Mouse (Mus musculus) E14TG2a.4 (cell line): ENCODE data around the gene Rims1.

ENCODE experiments used
- H3K27me3 ChIP-seq: 2 replicates; pipeline ENCODE4 v1.6.1; 2014; ENCODE audit warnings: low read length, control low read depth; ENCODE audit not compliant: insufficient read depth
- H3K36me3 ChIP-seq: 2 replicates; pipeline ENCODE4 v1.6.1; 2014; ENCODE audit warnings: low read length, control low read depth; ENCODE audit not compliant: insufficient read depth
- H3K4me1 ChIP-seq: replicated peaks from 2 replicates; pipeline ENCODE4 v1.6.1; 2014; ENCODE audit warnings: low read depth, low read length, control low read depth
- H3K4me3 ChIP-seq: replicated peaks from 2 replicates; pipeline ENCODE4 v1.5.1; 2014; ENCODE audit warnings: mild to moderate bottlenecking, low read length
- H3K9me3 ChIP-seq: 2 replicates; pipeline ENCODE4 v1.6.1; 2014; ENCODE audit warnings: low read length, control low read depth
- CTCF ChIP-seq: conservative IDR thresholded peaks from 2 replicates; pipeline ENCODE4 v1.5.1; 2014; ENCODE audit warnings: low read length
- NANOG ChIP-seq: IDR thresholded peaks from 2 replicates; pipeline ENCODE4 v1.6.1; 2014; ENCODE audit warnings: borderline replicate concordance, low read length, mixed read lengths
- POU5F1 ChIP-seq: IDR thresholded peaks from 2 replicates; pipeline ENCODE4 v1.6.1; 2014; ENCODE audit warnings: low read length, borderline replicate concordance

The Rims1 gene

GRCm38 (mm10) chr1:22629011-22629410, 176.8 kb downstream of the Rims1 start:
- no peaks in the 10 kb centered on the region for H3K27me3 ChIP-seq
- TF ChIP-seq POU5F1 (no peak), NANOG (no peak), CTCF (no peak)
- H3K36me3 ChIP-seq, result no peaks in the 10 kb centered on the region
- no peaks in the 10 kb centered on the region for H3K9me3 ChIP-seq
- no peaks in the 10 kb centered on the region for H3K4me1 ChIP-seq
- H3K4me3 ChIP-seq, result no peak overlapping the region

GRCm38 (mm10) chr1:22627013-22627412, 178.8 kb downstream of the Rims1 start:
- no peak overlapping the region for H3K4me3 ChIP-seq
- no peak for TF ChIP-seq CTCF
- no peak for TF ChIP-seq POU5F1
- no peak for TF ChIP-seq NANOG
- no peaks in the 10 kb centered on the region for H3K36me3 ChIP-seq
- H3K9me3 ChIP-seq, result no peaks in the 10 kb centered on the region
- no peaks in the 10 kb centered on the region for H3K27me3 ChIP-seq
- H3K4me1 ChIP-seq, result no peaks in the 10 kb centered on the region

GRCm38 (mm10) chr1:22626295-22626694, 179.5 kb downstream of the Rims1 start:
- Histone ChIP-seq H3K9me3 (no peaks in the 10 kb centered on the region), H3K4me1 (no peaks in the 10 kb centered on the region), H3K4me3 (no peak overlapping the region), H3K36me3 (no peaks in the 10 kb centered on the region), H3K27me3 (no peaks in the 10 kb centered on the region)
- no peak for TF ChIP-seq CTCF
- no peak for TF ChIP-seq POU5F1
- no peak for TF ChIP-seq NANOG

GRCm38 (mm10) chr1:22620827-22621226, 185.0 kb downstream of the Rims1 start:
- no peaks in the 10 kb centered on the region for H3K27me3 ChIP-seq
- TF ChIP-seq CTCF, result no peak
- no peak for TF ChIP-seq NANOG
- no peak for TF ChIP-seq POU5F1
- no peaks in the 10 kb centered on the region for H3K4me1 ChIP-seq
- H3K9me3 ChIP-seq, result no peaks in the 10 kb centered on the region
- no peaks in the 10 kb centered on the region for H3K36me3 ChIP-seq
- no peak overlapping the region for H3K4me3 ChIP-seq

DNA sequence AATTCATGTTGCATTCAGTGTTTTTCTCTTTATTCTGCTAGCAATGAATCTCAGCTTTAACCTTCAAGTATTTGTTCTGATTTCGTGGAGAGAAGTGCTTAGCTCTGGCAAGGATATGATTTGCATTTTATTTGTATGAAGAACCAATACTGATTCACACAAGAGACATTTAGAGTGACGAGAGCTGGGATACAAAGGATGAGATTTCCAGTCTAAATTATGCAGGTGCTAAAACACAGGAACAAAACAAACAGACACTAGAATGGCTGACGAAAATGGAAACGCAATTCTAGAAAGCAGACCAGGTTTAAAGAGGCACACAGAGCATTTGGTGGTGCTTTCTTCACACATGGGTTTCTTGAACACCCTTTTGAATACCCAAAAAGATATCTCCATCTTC, 190.2 kb downstream of the Rims1 start:
- no peaks in the 10 kb centered on the region for H3K9me3 ChIP-seq
- no peaks in the 10 kb centered on the region for H3K36me3 ChIP-seq
- H3K27me3 ChIP-seq, result no peaks in the 10 kb centered on the region
- no peak overlapping the region for H3K4me3 ChIP-seq
- no peaks in the 10 kb centered on the region for H3K4me1 ChIP-seq
- TF ChIP-seq NANOG (no peak), CTCF (no peak), POU5F1 (no peak)

DNA sequence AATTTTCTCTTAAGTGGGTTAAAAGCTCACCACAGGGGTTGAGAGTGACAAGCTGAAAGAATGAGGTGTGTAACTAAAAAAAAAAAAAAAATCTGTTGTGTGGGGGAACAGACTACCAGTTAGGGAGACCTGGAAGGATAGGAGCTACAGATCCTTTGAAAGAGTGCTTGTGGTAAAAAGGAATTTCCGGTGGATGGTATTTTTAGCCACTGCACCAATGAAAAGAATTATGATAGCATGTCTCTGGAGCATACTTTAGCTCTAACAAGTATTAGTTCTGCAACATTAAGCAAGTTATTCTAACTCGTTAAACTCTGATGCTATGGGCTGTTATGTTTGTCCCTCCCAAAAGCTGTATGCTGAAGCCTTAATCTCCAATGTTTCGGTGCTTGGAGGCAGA, 192.2 kb downstream of the Rims1 start:
- TF ChIP-seq POU5F1, result no peak
- TF ChIP-seq CTCF, result no peak
- no peak for TF ChIP-seq NANOG
- no peak overlapping the region for H3K4me3 ChIP-seq

DNA sequence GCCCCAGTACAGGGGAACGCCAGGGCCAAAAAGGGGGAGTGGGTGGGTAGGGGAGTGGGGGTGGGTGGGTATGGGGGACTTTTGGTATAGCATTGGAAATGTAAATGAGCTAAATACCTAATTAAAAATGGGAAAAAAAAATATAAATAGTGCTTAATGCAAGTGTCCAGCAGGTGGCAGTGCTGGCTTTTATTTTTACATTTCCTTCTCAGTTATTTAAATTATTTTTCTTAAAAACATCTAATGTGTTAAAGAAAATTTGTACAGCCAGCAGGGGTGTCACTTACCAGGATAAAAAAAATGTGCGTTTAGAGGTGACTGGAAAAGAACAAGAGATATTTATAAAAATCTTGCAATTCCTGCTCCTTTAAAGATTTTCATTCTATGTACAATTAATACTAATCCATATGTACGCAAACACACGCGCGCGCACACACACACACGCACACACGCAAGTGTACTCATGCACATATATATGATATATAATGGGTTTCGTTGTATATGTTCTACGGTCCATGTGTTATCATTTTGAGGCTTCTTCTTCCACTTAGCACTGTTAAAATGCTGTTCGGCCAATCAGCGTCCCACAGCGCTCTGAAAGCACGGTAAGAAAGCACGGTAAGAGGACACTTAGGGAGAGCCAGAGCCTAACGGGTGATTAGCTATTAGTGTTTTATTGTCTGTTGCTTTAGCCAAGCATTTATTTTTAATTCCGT, 201.3 kb downstream of the Rims1 start:
- no peaks in the 10 kb centered on the region for H3K27me3 ChIP-seq
- H3K4me1 ChIP-seq, result no peaks in the 10 kb centered on the region
- TF ChIP-seq NANOG, result no peak
- no peak for TF ChIP-seq POU5F1
- peak; percentile 30 for TF ChIP-seq CTCF
- H3K4me3 ChIP-seq, result no peak overlapping the region
- 0 out of 2 replicates have a peak, but pooled peaks cover 3% of the 10 kb centered on the region for H3K9me3 ChIP-seq
- H3K36me3 ChIP-seq, result no peaks in the 10 kb centered on the region

More for the DNA sequence above, 192.2 kb downstream of the Rims1 start:
- no peaks in the 10 kb centered on the region for H3K36me3 ChIP-seq
- no peaks in the 10 kb centered on the region for H3K4me1 ChIP-seq
- H3K27me3 ChIP-seq, result no peaks in the 10 kb centered on the region
- H3K9me3 ChIP-seq, result no peaks in the 10 kb centered on the region

- TF ChIP-seq POU5F1, result no peak
- TF ChIP-seq CTCF, result no peak
- no peak for TF ChIP-seq NANOG
- no peak overlapping the region for H3K4me3 ChIP-seq
- H3K36me3 ChIP-seq, result no peaks in the 10 kb centered on the region
- H3K9me3 ChIP-seq, result peaks cover 5% of the 10 kb centered on the region; the same call in 1 of the 2 replicates
- H3K27me3 ChIP-seq, result no peaks in the 10 kb centered on the region
- H3K4me1 ChIP-seq, result no peaks in the 10 kb centered on the region
Measured at GRCm38 (mm10) chr1:22596197-22596596, 209.6 kb downstream of the Rims1 start.

DNA sequence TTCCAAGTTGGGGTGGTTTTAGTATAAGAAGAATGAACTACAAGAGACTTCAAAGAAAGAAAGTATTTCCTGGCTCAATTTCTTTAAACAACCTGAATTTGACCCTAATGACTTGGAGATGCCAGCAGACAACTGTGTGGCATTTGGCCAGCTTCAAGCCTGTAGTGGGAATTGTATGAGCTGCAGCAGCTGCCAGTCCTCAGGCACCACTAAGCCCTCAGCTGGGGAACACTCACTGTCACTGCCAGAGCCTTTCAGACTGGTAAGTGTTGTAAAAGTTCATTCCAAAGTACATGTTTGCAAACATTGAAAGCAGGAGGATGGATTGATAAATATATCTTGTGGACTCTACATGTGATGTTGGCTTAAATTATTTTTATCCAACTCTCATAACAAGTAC, 211.0 kb downstream of the Rims1 start:
- no peaks in the 10 kb centered on the region for H3K36me3 ChIP-seq
- no peak overlapping the region for H3K4me3 ChIP-seq
- no peak for TF ChIP-seq CTCF
- no peak for TF ChIP-seq POU5F1
- TF ChIP-seq NANOG, result no peak
- no peaks in the 10 kb centered on the region for H3K4me1 ChIP-seq
- no peaks in the 10 kb centered on the region for H3K27me3 ChIP-seq
- peaks cover 5% of the 10 kb centered on the region; the same call in 1 of the 2 replicates for H3K9me3 ChIP-seq
